Mouse (Mus musculus): Measurements from ENCODE around the gene Nmt1.

Gene Nmt1

DNA sequence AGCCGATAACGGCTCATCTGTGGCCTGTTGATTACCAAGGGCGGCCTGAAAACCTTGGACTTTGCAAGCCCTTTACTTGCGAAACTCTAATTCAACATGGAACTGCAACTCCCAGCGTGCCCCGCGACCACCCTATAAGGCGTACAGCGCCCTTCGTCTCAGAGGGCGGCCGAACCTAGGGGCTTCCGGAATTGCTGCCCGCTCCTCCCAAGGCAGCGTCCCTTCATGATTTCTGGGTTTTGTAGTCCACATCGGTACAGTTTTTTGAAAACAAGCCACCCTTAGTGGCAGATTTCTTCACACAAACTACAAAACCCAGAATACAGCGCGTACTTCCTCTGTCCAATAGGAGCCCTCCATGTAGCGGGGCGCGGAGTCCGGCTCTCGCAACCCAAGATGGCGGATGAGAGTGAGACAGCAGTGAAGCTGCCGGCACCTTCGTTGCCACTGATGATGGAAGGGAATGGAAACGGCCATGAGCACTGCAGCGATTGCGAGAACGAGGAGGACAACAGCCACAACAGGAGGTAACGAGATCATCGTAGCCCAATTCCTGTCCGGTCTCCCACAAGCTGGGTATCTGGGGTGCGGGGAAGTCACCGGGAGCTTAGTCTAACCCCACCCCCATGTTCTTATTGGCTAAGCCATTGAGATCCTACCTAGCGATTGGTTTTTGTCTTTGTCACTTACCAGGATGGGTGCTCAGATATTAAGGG, at the start of gene Nmt1, which contains the start of gene Dcakd:
TSS of gene Nmt1 (plus strand) at position 15 of the 716 bp plus-strand sequence.
TSS of gene Dcakd (minus strand) at position 158 of the 716 bp plus-strand sequence.
- Histone ChIP-seq H3K36me3 (ENCODE audit: control insufficient read depth, insufficient read depth, low read length, poor library complexity, severe bottlenecking) (peaks cover 3% of the 10 kb centered on the region), H3K27me3 (ENCODE audit: control insufficient read depth, insufficient read depth, low read length, poor library complexity, severe bottlenecking) (no peaks in the 10 kb centered on the region)
- DNase-seq (ENCODE audit: low read depth, low spot score), result peak; percentile 97

DNA sequence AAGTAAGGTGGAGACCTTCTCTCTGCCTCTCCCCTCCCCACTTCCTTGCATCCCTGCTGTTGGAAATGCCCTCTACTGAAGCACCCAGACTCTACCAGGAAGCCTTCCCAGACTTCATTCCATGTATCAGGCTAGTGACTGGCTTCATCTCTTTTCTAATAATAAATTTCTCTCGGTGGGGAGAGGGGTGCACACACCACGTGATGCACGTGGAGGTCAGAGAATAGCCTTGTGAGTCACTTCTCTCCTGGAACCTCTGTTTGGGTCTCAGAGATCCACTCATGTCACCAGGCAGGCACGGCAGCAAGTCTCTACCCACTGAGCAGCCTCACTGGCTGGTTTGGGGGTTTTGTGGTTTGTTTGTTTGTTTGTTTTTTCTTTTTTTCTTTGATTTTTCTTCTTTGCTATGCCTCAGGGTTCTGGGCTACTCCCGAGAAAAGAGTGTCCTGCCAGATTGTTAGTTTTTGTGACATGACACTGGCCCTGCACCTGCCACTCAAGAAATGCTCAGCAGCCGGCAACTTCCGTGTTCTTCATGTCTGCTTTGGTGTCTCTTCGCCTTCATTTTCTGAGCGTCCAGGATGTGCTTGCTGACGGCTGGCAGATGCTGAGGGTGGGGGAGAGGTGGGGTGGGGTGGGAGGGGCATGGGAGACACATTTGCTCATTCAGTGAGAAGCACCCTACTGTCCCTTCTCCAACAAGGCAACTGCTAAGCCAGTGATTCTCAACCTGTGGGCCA, 46.7 kb upstream of the Nmt1 start:
- Histone ChIP-seq H3K36me3 (ENCODE audit: control insufficient read depth, insufficient read depth, low read length, poor library complexity, severe bottlenecking) (no peaks in the 10 kb centered on the region), H3K27me3 (ENCODE audit: control insufficient read depth, insufficient read depth, low read length, poor library complexity, severe bottlenecking) (no peaks in the 10 kb centered on the region; the same call in 1 of the 2 replicates)
- DNase-seq (ENCODE audit: low read depth, low spot score), result no peak

DNA sequence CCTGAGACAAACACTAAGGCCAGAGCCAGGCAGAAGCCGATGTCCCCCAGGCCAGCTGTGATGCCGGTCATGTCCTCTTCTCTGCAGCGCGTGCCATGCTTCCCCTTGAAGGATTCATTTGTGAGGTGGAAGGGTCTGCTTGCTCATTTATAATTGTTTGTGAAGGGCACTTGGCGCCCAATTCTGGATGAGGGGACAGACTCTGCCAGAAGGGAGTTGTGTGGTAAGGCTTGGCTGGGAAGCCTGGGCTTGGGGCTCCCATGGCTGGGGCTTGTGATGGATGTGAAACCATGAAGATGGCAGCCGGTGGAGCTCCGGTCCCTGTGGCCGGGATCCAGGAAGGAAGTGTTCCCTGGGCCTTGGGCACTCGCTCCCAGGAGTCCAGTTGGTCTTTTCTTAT, 43.9 kb upstream of the Nmt1 start:
- Histone ChIP-seq H3K27me3 (ENCODE audit: control insufficient read depth, insufficient read depth, low read length, poor library complexity, severe bottlenecking) (no peaks in the 10 kb centered on the region; the same call in 1 of the 2 replicates), H3K36me3 (ENCODE audit: control insufficient read depth, insufficient read depth, low read length, poor library complexity, severe bottlenecking) (no peaks in the 10 kb centered on the region)
- DNase-seq (ENCODE audit: low read depth, low spot score), result no peak

DNA sequence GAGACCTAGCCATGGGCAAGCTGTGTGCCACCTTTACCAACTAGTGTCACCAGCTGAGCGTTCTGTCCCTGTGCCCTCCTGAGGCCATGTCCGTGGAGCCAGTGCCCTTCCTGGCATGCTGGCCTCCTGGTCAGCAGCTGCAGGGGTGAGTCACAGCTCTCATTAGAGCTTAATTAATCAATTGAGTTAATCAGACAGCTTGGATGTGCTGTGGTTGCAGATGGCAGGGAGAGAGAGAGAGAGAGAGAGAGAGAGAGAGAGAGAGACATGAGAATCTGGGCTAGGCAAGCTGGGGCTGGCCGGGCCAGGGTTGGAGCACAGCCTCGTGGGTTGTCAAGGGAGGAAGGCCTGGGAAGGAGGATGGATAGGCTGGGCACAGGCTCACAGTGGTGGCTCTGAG, 43.4 kb upstream of the Nmt1 start:
- H3K36me3 ChIP-seq (ENCODE audit: control insufficient read depth, insufficient read depth, low read length, poor library complexity, severe bottlenecking), result no peaks in the 10 kb centered on the region
- DNase-seq (ENCODE audit: low read depth, low spot score), result no peak
- no peaks in the 10 kb centered on the region; the same call in 1 of the 2 replicates for H3K27me3 ChIP-seq (ENCODE audit: control insufficient read depth, insufficient read depth, low read length, poor library complexity, severe bottlenecking)

DNA sequence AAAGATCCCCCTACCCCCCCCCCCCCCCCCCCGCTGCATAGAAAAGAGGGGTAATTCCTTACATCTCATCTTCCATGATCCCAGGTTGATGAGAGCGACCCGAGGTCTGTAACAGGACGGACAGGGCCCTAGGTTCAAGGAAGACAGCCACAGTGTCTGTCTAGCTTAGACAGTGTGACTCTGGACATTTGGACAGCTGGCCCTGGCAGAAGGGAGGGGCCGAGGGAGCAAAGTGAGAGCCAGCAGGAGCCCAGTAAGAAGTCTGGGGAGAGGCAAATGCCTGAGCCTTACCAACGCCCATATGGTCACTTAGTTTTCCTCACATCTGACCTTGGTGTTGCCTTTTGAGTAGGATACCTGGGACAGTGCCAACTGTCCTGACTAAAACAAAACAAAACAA, 42.8 kb upstream of the Nmt1 start:
- DNase-seq (ENCODE audit: low read depth, low spot score), result no peak
- H3K27me3 ChIP-seq (ENCODE audit: control insufficient read depth, insufficient read depth, low read length, poor library complexity, severe bottlenecking), result no peaks in the 10 kb centered on the region; the same call in 1 of the 2 replicates
- H3K36me3 ChIP-seq (ENCODE audit: control insufficient read depth, insufficient read depth, low read length, poor library complexity, severe bottlenecking), result no peaks in the 10 kb centered on the region

- Histone ChIP-seq H3K36me3 (ENCODE audit: control insufficient read depth, insufficient read depth, low read length, poor library complexity, severe bottlenecking) (no peaks in the 10 kb centered on the region), H3K27me3 (ENCODE audit: control insufficient read depth, insufficient read depth, low read length, poor library complexity, severe bottlenecking) (no peaks in the 10 kb centered on the region)
- DNase-seq (ENCODE audit: low read depth, low spot score), result no peak
Observed at GRCm38 (mm10) chr11:102989641-102990151, 38.3 kb upstream of the Nmt1 start.

GRCm38 (mm10) chr11:102990152-102990663, 37.8 kb upstream of the Nmt1 start:
- no peaks in the 10 kb centered on the region for H3K27me3 ChIP-seq (ENCODE audit: control insufficient read depth, insufficient read depth, low read length, poor library complexity, severe bottlenecking)
- peak; percentile 8 for DNase-seq (ENCODE audit: low read depth, low spot score)
- H3K36me3 ChIP-seq (ENCODE audit: control insufficient read depth, insufficient read depth, low read length, poor library complexity, severe bottlenecking), result no peaks in the 10 kb centered on the region

GRCm38 (mm10) chr11:102991681-102992080, 36.3 kb upstream of the Nmt1 start:
- DNase-seq (ENCODE audit: low read depth, low spot score), result no peak
- no peaks in the 10 kb centered on the region for H3K27me3 ChIP-seq (ENCODE audit: control insufficient read depth, insufficient read depth, low read length, poor library complexity, severe bottlenecking)
- peaks cover 5% of the 10 kb centered on the region for H3K36me3 ChIP-seq (ENCODE audit: control insufficient read depth, insufficient read depth, low read length, poor library complexity, severe bottlenecking)

GRCm38 (mm10) chr11:102992940-102993339, 35.0 kb upstream of the Nmt1 start:
- Histone ChIP-seq H3K27me3 (ENCODE audit: control insufficient read depth, insufficient read depth, low read length, poor library complexity, severe bottlenecking) (no peaks in the 10 kb centered on the region), H3K36me3 (ENCODE audit: control insufficient read depth, insufficient read depth, low read length, poor library complexity, severe bottlenecking) (peaks cover 5% of the 10 kb centered on the region)
- peak; percentile 75 for DNase-seq (ENCODE audit: low read depth, low spot score)

GRCm38 (mm10) chr11:102993420-102994029, 34.5 kb upstream of the Nmt1 start:
- H3K27me3 ChIP-seq (ENCODE audit: control insufficient read depth, insufficient read depth, low read length, poor library complexity, severe bottlenecking), result no peaks in the 10 kb centered on the region
- no peak for DNase-seq (ENCODE audit: low read depth, low spot score)
- H3K36me3 ChIP-seq (ENCODE audit: control insufficient read depth, insufficient read depth, low read length, poor library complexity, severe bottlenecking), result peaks cover 8% of the 10 kb centered on the region

GRCm38 (mm10) chr11:102994952-102995351, 33.0 kb upstream of the Nmt1 start:
- no peak for DNase-seq (ENCODE audit: low read depth, low spot score)
- Histone ChIP-seq H3K27me3 (ENCODE audit: control insufficient read depth, insufficient read depth, low read length, poor library complexity, severe bottlenecking) (no peaks in the 10 kb centered on the region), H3K36me3 (ENCODE audit: control insufficient read depth, insufficient read depth, low read length, poor library complexity, severe bottlenecking) (peaks cover 8% of the 10 kb centered on the region)

- Histone ChIP-seq H3K36me3 (ENCODE audit: control insufficient read depth, insufficient read depth, low read length, poor library complexity, severe bottlenecking) (peaks cover 8% of the 10 kb centered on the region), H3K27me3 (ENCODE audit: control insufficient read depth, insufficient read depth, low read length, poor library complexity, severe bottlenecking) (no peaks in the 10 kb centered on the region)
- DNase-seq (ENCODE audit: low read depth, low spot score), result no peak
Observed at GRCm38 (mm10) chr11:102996385-102996784, 31.6 kb upstream of the Nmt1 start.

DNA sequence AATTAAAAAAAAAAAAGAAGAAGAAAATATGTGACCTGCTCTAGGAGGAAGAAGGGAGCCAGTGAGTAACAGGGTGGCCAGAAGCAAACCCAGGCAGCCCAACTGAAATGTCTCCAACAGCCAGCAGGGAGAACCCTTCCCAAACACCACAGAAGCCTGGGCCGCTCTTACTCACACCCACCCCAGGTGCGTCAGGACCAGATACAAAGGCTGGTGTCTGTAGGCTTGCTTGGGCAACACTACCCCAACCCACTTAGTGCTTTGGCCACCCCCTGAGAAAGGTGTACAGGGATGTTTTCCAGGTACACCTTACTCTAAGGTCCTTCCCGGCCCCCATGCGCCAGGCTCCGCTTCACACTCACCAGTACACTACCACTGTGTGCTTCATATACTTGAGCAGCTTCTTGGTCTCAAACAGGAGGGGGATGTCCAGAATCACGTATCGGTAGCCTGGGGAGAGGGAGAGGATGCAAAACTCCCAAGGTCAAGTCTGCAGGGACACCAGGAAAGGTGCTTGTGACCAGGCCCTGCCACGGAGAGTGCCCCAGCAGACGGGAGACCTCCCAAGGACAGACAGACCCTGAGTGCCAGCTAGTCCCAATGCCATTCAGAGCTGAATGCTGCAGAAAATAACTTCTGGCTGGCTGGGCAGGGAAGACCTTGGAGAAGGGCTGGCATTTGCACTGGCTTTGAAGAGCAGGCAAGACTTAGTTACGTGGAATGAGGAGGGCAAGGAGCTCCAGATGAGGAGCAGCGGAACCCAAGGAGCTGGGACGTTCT, 30.8 kb upstream of the Nmt1 start:
- Histone ChIP-seq H3K27me3 (ENCODE audit: control insufficient read depth, insufficient read depth, low read length, poor library complexity, severe bottlenecking) (no peaks in the 10 kb centered on the region), H3K36me3 (ENCODE audit: control insufficient read depth, insufficient read depth, low read length, poor library complexity, severe bottlenecking) (peaks cover 8% of the 10 kb centered on the region)
- no peak for DNase-seq (ENCODE audit: low read depth, low spot score)

DNA sequence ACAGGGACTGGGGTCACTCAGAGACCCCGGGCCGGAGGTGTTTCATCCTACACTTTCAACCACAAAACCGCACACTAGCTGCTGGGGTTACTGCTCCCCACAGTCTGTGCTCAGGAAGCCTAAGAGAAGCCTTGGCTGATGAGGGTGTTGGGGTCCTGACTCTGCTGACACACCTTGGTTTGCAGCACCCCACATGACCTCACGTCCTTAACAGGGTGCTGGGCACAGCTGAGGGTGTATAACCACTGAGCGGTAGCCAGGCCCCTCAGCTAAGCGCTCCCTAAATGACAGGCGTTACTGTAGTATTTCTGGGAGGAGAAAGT, 29.8 kb upstream of the Nmt1 start:
- no peak for DNase-seq (ENCODE audit: low read depth, low spot score)
- Histone ChIP-seq H3K36me3 (ENCODE audit: control insufficient read depth, insufficient read depth, low read length, poor library complexity, severe bottlenecking) (peaks cover 8% of the 10 kb centered on the region), H3K27me3 (ENCODE audit: control insufficient read depth, insufficient read depth, low read length, poor library complexity, severe bottlenecking) (no peaks in the 10 kb centered on the region)
